Mouse (Mus musculus): ENCODE results near the gene 4930544G11Rik. TPM values are rescaled to one million over a fixed set of nuclear protein-coding genes. Genes with fewer than 3 reads are reported as not detected.

4930544G11Rik gene
- polyA plus RNA-seq, 1 experiment from 2014 or later, result not detected

DNA sequence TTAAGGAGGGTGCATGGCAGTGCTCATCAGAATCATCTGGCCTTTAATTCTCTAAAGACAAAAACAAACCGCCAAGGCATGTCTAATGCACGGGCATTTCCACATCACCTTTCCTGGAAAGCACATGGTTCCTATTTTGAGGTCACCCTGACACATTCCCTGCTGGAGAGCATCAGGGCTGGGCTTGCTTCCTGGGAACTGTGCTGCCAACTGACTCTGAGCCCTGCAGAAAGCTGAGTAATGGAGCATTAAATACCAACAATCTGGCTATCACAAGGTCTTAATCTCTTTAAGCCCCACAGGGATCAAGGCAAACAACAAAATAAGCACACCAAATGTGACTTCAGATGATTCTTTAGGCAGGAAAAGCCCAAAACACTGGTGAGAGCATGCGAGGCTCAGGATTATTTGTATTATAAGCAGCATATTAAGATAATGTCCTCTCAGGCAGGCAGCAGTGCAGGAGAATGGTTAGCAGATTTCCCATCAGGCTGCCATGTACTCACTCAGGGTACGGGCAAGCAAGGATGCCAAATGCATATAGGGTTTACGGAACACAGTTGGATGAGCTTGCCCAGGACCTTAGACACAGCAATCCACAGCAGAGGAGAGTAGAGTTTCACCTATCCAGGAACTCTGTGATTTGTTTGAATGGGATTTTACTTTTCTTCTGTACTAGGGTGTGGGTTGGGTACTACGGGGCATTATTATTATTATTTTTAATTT, 17.1 kb downstream of the 4930544G11Rik start:
- H3K27ac ChIP-seq, result no peak overlapping the region
- no peak overlapping the region for H3K4me2 ChIP-seq
- no peak overlapping the region for H3K9ac ChIP-seq
- H3K9me3 ChIP-seq, result no peaks in the 10 kb centered on the region
- H3K36me3 ChIP-seq, result no peaks in the 10 kb centered on the region
- 54% methylated on average over 6 of the region's 6 CpGs for WGBS
- no peak overlapping the region for H3K4me3 ChIP-seq
- H3K27me3 ChIP-seq, result no peaks in the 10 kb centered on the region
- no peak for ATAC-seq (ENCODE audit: insufficient number of reproducible peaks, low FRiP score, low TSS enrichment, low read depth)
- no peaks in the 10 kb centered on the region for H3K4me1 ChIP-seq

DNA sequence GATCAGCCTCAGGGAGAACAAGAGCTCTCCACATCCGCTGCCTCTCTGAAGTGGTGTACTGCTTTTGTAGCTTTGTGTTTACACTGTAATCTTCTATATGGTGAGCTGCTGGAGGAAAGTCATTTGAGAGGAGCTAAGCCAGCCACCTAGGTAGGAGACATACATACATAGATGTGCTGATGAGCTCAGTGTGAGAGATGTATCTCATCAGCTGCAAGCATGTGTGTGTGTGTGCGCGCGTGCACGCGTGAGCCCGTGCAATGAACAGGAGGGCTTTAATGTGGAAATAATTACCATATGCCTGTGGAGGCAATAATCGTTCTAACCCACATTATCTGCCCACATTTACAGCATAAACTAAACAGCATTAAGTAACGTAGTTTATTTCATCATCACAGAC, 18.0 kb downstream of the 4930544G11Rik start:
- Histone ChIP-seq H3K4me2 (no peak overlapping the region), H3K4me1 (no peaks in the 10 kb centered on the region), H3K9me3 (no peaks in the 10 kb centered on the region), H3K9ac (no peak overlapping the region), H3K27ac (no peak overlapping the region), H3K4me3 (no peak overlapping the region), H3K27me3 (no peaks in the 10 kb centered on the region), H3K36me3 (no peaks in the 10 kb centered on the region)
- no peak for ATAC-seq (ENCODE audit: insufficient number of reproducible peaks, low FRiP score, low TSS enrichment, low read depth)
- 60% methylated on average over 9 of the region's 9 CpGs for WGBS

DNA sequence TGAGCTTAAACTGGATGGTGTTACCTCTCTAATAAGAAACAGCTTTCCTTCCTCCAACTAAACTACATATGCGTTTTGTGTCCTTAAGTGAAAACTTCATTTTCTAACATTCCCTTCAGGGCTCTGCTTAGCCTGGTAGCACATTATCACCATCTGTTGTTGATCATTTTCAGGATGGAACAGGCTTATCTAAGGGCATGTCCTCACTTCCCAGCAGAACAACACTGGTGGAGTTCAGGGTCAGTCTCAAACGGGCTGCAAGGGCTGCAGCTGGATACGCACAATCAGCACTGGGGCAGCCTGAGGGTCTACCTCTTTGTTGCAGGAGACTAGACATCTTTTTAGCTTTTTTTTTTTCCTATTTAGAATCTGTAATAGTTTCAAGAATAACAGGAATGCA, 39.7 kb downstream of the 4930544G11Rik start:
- H3K9ac ChIP-seq, result no peak overlapping the region
- no peak overlapping the region for H3K4me2 ChIP-seq
- no peaks in the 10 kb centered on the region for H3K9me3 ChIP-seq
- WGBS, result 46% methylated on average over 3 of the region's 3 CpGs
- no peaks in the 10 kb centered on the region for H3K36me3 ChIP-seq
- H3K27me3 ChIP-seq, result no peaks in the 10 kb centered on the region
- no peak overlapping the region for H3K27ac ChIP-seq
- no peaks in the 10 kb centered on the region for H3K4me1 ChIP-seq
- ATAC-seq (ENCODE audit: insufficient number of reproducible peaks, low FRiP score, low TSS enrichment, low read depth), result no peak
- H3K4me3 ChIP-seq, result no peak overlapping the region

DNA sequence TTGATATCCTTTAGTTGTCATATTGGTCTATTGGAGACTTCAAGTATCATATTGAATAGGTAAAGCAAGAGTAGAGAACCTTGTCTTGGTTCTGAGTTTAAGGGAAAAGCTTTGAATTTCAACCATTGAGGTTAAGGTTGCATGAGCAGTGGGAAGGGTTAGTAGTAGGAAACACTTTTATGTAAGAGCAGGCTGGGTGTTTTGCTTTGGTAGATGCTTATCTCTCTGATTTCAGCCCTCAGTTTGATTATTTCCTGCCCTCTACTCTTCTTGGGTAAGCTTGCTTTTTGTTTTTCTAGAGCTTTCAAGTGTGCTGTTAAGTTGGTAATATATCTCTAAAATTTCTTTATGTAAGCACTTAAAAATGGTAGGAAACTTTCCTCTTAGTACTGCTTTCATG, 45.9 kb downstream of the 4930544G11Rik start:
- Histone ChIP-seq H3K36me3 (no peaks in the 10 kb centered on the region), H3K9me3 (no peaks in the 10 kb centered on the region), H3K4me3 (no peak overlapping the region), H3K27me3 (no peaks in the 10 kb centered on the region), H3K4me1 (no peaks in the 10 kb centered on the region), H3K27ac (no peak overlapping the region), H3K9ac (no peak overlapping the region), H3K4me2 (no peak overlapping the region)
- no peak for ATAC-seq (ENCODE audit: insufficient number of reproducible peaks, low FRiP score, low TSS enrichment, low read depth)

Other genes with a start within 250 kb of the 4930544G11Rik start
- gene Prdm5, start 173.6 kb upstream of the 4930544G11Rik start, polyA plus RNA-seq (2015; fragmentation: Nextera tagmentation; extraction: Ambion mirVana), result 24.3 and 24.5 TPM in 2 replicates

Data from limb, embryonic 15.5 days (tissue).